ENCODE assay signal across 15 mouse cellular contexts in the genomic region with DNA sequence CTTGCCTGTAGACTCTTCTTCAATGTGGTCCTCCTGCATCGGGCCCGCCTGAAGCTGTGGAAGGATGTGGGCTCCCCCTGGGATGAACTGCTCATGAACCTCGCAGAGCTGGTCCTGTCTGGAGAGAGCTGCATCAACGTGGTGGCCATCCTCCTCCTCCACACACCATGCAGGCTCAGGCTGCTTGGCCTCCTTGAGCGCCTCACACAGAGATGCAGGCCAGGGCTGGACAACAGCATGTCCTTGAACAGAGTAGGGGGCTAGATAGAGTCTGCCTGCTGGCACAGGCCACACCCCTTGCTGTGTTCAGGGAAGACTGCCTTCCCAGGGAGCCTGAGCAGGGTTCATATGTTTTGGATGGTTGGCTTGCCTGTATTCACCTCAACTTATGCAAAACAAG.
"Had no signal": no experiment of that assay in that cellular context is flagged by ENCODE, and none has a peak within 500 bp of the region (broad histone marks: within the 10 kb centered on the region; RNA-seq: fewer than 3 reads in every experiment).

No protein-coding gene starts in this region.

- H3K4me2 ChIP-seq: neural tube, embryonic 13.5 days; neural tube, embryonic 15.5 days; stomach, embryonic 15.5 days had no signal

- DNase-seq: retina, postnatal 1 day; right cerebral cortex, adult 18-20 months; right cerebral cortex, postnatal 14 days; right cerebral cortex, postnatal 25 days; right cerebral cortex, postnatal 4 days; thymus, adult 18-20 months; thymus, adult 2 months; thymus, postnatal 14 days; thymus, postnatal 25 days; thymus, postnatal 36 days; thymus, postnatal 4 days had no signal

- H3K9me3 ChIP-seq: neural tube, embryonic 13.5 days; neural tube, embryonic 15.5 days; stomach, embryonic 15.5 days had no signal

- H3K9ac ChIP-seq: neural tube, embryonic 13.5 days; neural tube, embryonic 15.5 days; stomach, embryonic 15.5 days had no signal

- H3K27me3 ChIP-seq: neural tube, embryonic 13.5 days; neural tube, embryonic 15.5 days; stomach, embryonic 15.5 days had no signal

- H3K4me3 ChIP-seq: neural tube, embryonic 13.5 days; neural tube, embryonic 15.5 days; stomach, embryonic 15.5 days had no signal

- H3K36me3 ChIP-seq: neural tube, embryonic 13.5 days; neural tube, embryonic 15.5 days; stomach, embryonic 15.5 days had no signal

- H3K27ac ChIP-seq: neural tube, embryonic 13.5 days; neural tube, embryonic 15.5 days; stomach, embryonic 15.5 days; stomach, postnatal 0 days had no signal
